Comparison of ENCODE assay signal across 10 mouse cellular contexts in genomic region chr7:75594801-75595200, GRCm38 (mm10).
DNase-seq lines count a peak whose midpoint lies in the region; ATAC-seq lines count a peak whose summit lies in the region.
"Had no signal": no experiment of that assay in that cellular context is flagged by ENCODE, and none has a peak within 500 bp of the region (broad histone marks: within the 10 kb centered on the region; RNA-seq: fewer than 3 reads in every experiment).

No protein-coding gene starts in this region.

- WGBS in embryonic facial prominence, embryonic 14.5 days = 55% methylated on average over 5 of the region's 5 CpGs
- 69% methylated on average over 5 of the region's 5 CpGs for WGBS in embryonic facial prominence, embryonic 10.5 days
- WGBS in lung, embryonic 16.5 days = 49% methylated on average over 5 of the region's 5 CpGs
- WGBS in hindbrain, embryonic 14.5 days = 86% methylated on average over 5 of the region's 5 CpGs

- ATAC-seq in embryonic facial prominence, embryonic 14.5 days (ENCODE audit: low read depth) = no peak
- peak; percentile 89 for ATAC-seq in lung, embryonic 16.5 days (ENCODE audit: low read depth)
- ATAC-seq in hindbrain, embryonic 14.5 days (ENCODE audit: low FRiP score) = no peak

- no peak overlapping the region for H3K4me3 ChIP-seq in embryonic facial prominence, embryonic 14.5 days (ENCODE audit: low read depth, low read length)
- no peak overlapping the region for H3K4me3 ChIP-seq in embryonic facial prominence, embryonic 10.5 days
- H3K4me3 ChIP-seq in lung, embryonic 16.5 days (ENCODE audit: low read length) = no peak overlapping the region
- H3K4me3 ChIP-seq in hindbrain, embryonic 14.5 days (replicated peaks; ENCODE audit: low read length) = no peak overlapping the region

- 0 out of 2 replicates have a peak, but pooled peaks cover 3% of the 10 kb centered on the region for H3K36me3 ChIP-seq in embryonic facial prominence, embryonic 14.5 days (ENCODE audit: control insufficient read depth, insufficient read depth, low read length)
- peaks cover 8% of the 10 kb centered on the region; the same call in 1 of the 2 replicates for H3K36me3 ChIP-seq in embryonic facial prominence, embryonic 10.5 days (replicated peaks)
- H3K36me3 ChIP-seq in lung, embryonic 16.5 days (ENCODE audit: control insufficient read depth, insufficient read depth, low read length) = 0 out of 2 replicates have a peak, but pooled peaks cover 2% of the 10 kb centered on the region
- no peaks in the 10 kb centered on the region for H3K36me3 ChIP-seq in hindbrain, embryonic 14.5 days (replicated peaks; ENCODE audit: control insufficient read depth, insufficient read depth)

- H3K27me3 ChIP-seq in embryonic facial prominence, embryonic 14.5 days (replicated peaks; ENCODE audit: control insufficient read depth, insufficient read depth, low read length) = no peaks in the 10 kb centered on the region
- no peaks in the 10 kb centered on the region for H3K27me3 ChIP-seq in embryonic facial prominence, embryonic 10.5 days (replicated peaks; ENCODE audit: low read depth, poor library complexity, severe bottlenecking)
- no peaks in the 10 kb centered on the region for H3K27me3 ChIP-seq in lung, embryonic 16.5 days (ENCODE audit: control insufficient read depth, insufficient read depth, low read depth, low read length)
- no peaks in the 10 kb centered on the region for H3K27me3 ChIP-seq in hindbrain, embryonic 14.5 days (ENCODE audit: control insufficient read depth, insufficient read depth, low read length)

- DNase-seq in embryonic facial prominence, embryonic 14.5 days (ENCODE audit: low spot score) = peak; percentile 38
- no peak for DNase-seq in embryonic facial prominence, embryonic 10.5 days (ENCODE audit: low spot score)
- peak; percentile 72 for DNase-seq in 416B (ENCODE audit: low read depth)
- DNase-seq in gastrocnemius, postnatal 14 days = peak; percentile 60
- no peak for DNase-seq in hindbrain, embryonic 14.5 days (ENCODE audit: low spot score)
- no peak for DNase-seq in layer of hippocampus, postnatal 36 days
- DNase-seq in cerebellum, adult 18-20 months = no peak
- DNase-seq: cerebellum, adult 2 months; midbrain, embryonic 14.5 days had no signal

- no peak overlapping the region for H3K4me2 ChIP-seq in embryonic facial prominence, embryonic 14.5 days (ENCODE audit: low read depth, low read length)
- no peak overlapping the region for H3K4me2 ChIP-seq in lung, embryonic 16.5 days (ENCODE audit: low read depth, low read length)
- H3K4me2 ChIP-seq in hindbrain, embryonic 14.5 days (replicated peaks) = no peak overlapping the region

- H3K4me1 ChIP-seq in embryonic facial prominence, embryonic 14.5 days (ENCODE audit: control insufficient read depth, insufficient read depth, low read length) = peaks cover 4% of the 10 kb centered on the region; the same call in 1 of the 2 replicates
- 0 out of 2 replicates have a peak, but pooled peaks cover 5% of the 10 kb centered on the region for H3K4me1 ChIP-seq in embryonic facial prominence, embryonic 10.5 days
- peaks cover 18% of the 10 kb centered on the region for H3K4me1 ChIP-seq in lung, embryonic 16.5 days (replicated peaks; ENCODE audit: control insufficient read depth, insufficient read depth, low read length)
- H3K4me1 ChIP-seq in hindbrain, embryonic 14.5 days (replicated peaks; ENCODE audit: control insufficient read depth, insufficient read depth, low read length) = no peaks in the 10 kb centered on the region

- no peak overlapping the region for H3K9ac ChIP-seq in embryonic facial prominence, embryonic 14.5 days (ENCODE audit: low read depth, low read length)
- H3K9ac ChIP-seq in lung, embryonic 16.5 days (ENCODE audit: low read length) = no peak overlapping the region
- H3K9ac ChIP-seq in hindbrain, embryonic 14.5 days = no peak overlapping the region

- intact Hi-C loops in gastrocnemius, postnatal 14 days (cut with DNase I; ENCODE audit: low total_unique reads) = no loop called here

- no peaks in the 10 kb centered on the region for H3K9me3 ChIP-seq in embryonic facial prominence, embryonic 14.5 days (ENCODE audit: control insufficient read depth, low read length)
- no peaks in the 10 kb centered on the region for H3K9me3 ChIP-seq in embryonic facial prominence, embryonic 10.5 days
- no peaks in the 10 kb centered on the region for H3K9me3 ChIP-seq in lung, embryonic 16.5 days (ENCODE audit: control insufficient read depth, low read length)
- H3K9me3 ChIP-seq in hindbrain, embryonic 14.5 days (ENCODE audit: control insufficient read depth, low read length) = no peaks in the 10 kb centered on the region

- no peak overlapping the region for H3K27ac ChIP-seq in embryonic facial prominence, embryonic 14.5 days (replicated peaks; ENCODE audit: low read depth, low read length)
- no peak overlapping the region for H3K27ac ChIP-seq in embryonic facial prominence, embryonic 10.5 days (replicated peaks)
- H3K27ac ChIP-seq in lung, embryonic 16.5 days (ENCODE audit: low read length) = no peak overlapping the region
- no peak overlapping the region for H3K27ac ChIP-seq in hindbrain, embryonic 14.5 days

Comparison
In these comparisons a context has a peak if more than half of its experiments do, and no peak if none do; other contexts are left out.
1. DNase-seq: peak in embryonic facial prominence, embryonic 14.5 days (single experiment), 416B (single experiment) and gastrocnemius, postnatal 14 days (single experiment); none in embryonic facial prominence, embryonic 10.5 days (single experiment), hindbrain, embryonic 14.5 days (single experiment), layer of hippocampus, postnatal 36 days (0 of 2) and cerebellum, adult 18-20 months (0 of 2).